Mouse (Mus musculus) hindbrain, embryonic 15.5 days (tissue): ENCODE results near the gene Olfr1264. TPM values are rescaled to one million over a fixed set of nuclear protein-coding genes. Genes with fewer than 3 reads are reported as not detected.

Experiments used
- ATAC-seq: fragments of 200-750 bp; cut with Nextera tagmentation; 2 replicates; pipeline ENCODE4 v1.8.0; 2017; ENCODE audit warnings: low read depth, moderate number of reproducible peaks, moderate TSS enrichment; ENCODE audit not compliant: low FRiP score
- H3K27ac ChIP-seq: fragments of 300-500 bp; sonication (generic); replicated peaks from 2 replicates; pipeline ENCODE4 v1.5.1; 2015; ENCODE audit warnings: mild to moderate bottlenecking, inconsistent platforms
- H3K27me3 ChIP-seq: fragments of 300-500 bp; sonication (generic); 2 replicates; pipeline ENCODE4 v1.6.1; 2015; ENCODE audit warnings: control low read depth, inconsistent platforms
- H3K36me3 ChIP-seq: fragments of 300-500 bp; sonication (generic); 2 replicates; pipeline ENCODE4 v1.6.1; 2015; ENCODE audit warnings: control low read depth, inconsistent platforms
- H3K4me1 ChIP-seq: fragments of 300-500 bp; sonication (generic); replicated peaks from 2 replicates; pipeline ENCODE4 v1.6.1; 2015; ENCODE audit warnings: control low read depth, inconsistent platforms
- H3K4me2 ChIP-seq: fragments of 300-500 bp; sonication (generic); 2 replicates; pipeline ENCODE4 v1.6.1; 2015; ENCODE audit warnings: moderate library complexity, mild to moderate bottlenecking, inconsistent platforms
- H3K4me3 ChIP-seq: fragments of 300-500 bp; sonication (generic); 2 replicates; pipeline ENCODE4 v1.5.1; 2015; ENCODE audit warnings: mild to moderate bottlenecking, inconsistent platforms
- H3K9ac ChIP-seq: fragments of 300-500 bp; sonication (generic); 2 replicates; pipeline ENCODE4 v1.6.1; 2015; ENCODE audit warnings: inconsistent platforms
- H3K9me3 ChIP-seq: fragments of 300-500 bp; sonication (generic); 2 replicates; pipeline ENCODE4 v1.6.1; 2016; ENCODE audit warnings: control low read depth, inconsistent platforms
- WGBS: fragments of 180-500 bp; shearing (Covaris S2); methylation state at CpG from one replicate; pipeline ENCODE4 v1.1.7; 2015; 5-methylcytosine and 5-hydroxymethylcytosine counted together
- polyA plus RNA-seq: library from polyadenylated mRNA; unstranded; fragments of >200 nt; fragmentation: Nextera tagmentation; extraction: Ambion mirVana; gene quantifications from 2 replicates; pipeline ENCODE4 v1.2.1, GENCODE M21; 2015

The Olfr1264 gene
- not detected in 2 replicates for polyA plus RNA-seq

DNA sequence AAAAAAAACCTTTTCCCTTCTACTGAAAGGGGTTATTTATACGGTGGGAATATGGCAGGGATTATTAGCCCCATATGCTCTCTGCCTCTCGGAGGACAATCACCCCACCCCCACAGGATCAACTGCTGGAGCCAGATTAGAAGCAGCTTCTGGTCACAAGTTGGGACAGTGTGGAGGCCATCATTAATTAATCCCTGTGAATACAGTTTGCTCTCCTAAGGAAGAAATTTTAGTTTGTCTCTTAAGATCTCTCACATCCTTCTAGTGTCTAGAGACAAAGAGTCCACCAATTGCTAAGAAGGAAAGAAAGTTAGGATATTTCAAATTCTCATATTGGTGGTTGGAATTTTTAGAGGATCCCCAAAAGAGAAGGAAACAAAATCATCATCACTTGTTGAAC is at the start of gene Olfr1264:
TSS of gene Olfr1264 (minus strand) at position 101 of the 400 bp plus-strand sequence.
- Histone ChIP-seq H3K4me1 (no peaks in the 10 kb centered on the region), H3K27me3 (no peaks in the 10 kb centered on the region), H3K9me3 (no peaks in the 10 kb centered on the region), H3K27ac (no peak within 1 kb of the TSS), H3K36me3 (no peaks in the 10 kb centered on the region), H3K4me2 (no peak within 1 kb of the TSS), H3K9ac (no peak within 1 kb of the TSS), H3K4me3 (no peak within 1 kb of the TSS)
- ATAC-seq: no peak
- WGBS: 86% methylated on average over 2 of the region's 2 CpGs

DNA sequence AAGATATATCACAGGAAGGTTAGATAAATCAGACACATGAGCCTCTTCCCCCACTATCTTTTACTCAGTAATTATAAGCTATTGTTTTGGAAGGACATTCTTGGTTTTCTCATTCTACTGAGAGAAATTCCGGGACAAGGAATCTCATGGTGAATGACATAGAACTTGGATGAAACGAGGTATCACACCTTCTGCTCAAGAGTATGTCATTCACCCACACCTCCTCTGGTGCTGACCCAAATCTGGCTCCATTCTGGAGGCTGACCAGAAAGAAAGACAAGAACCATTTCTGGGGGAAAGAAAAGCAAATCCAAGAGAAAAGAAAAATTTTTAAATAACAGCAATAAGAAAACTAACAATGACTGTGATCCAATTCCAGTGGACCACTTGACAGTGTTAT is 44.7 kb upstream of the Olfr1264 start:
- WGBS: 77% methylated on average over 2 of the region's 2 CpGs
- Histone ChIP-seq H3K27me3 (no peaks in the 10 kb centered on the region), H3K27ac (no peak overlapping the region), H3K36me3 (no peaks in the 10 kb centered on the region), H3K9ac (no peak overlapping the region), H3K4me1 (no peaks in the 10 kb centered on the region), H3K4me2 (no peak overlapping the region), H3K4me3 (no peak overlapping the region), H3K9me3 (no peaks in the 10 kb centered on the region)
- no peak for ATAC-seq

- no peaks in the 10 kb centered on the region for H3K27me3 ChIP-seq
- H3K27ac ChIP-seq: no peak within 1 kb of the TSS
- H3K36me3 ChIP-seq: no peaks in the 10 kb centered on the region
- H3K4me1 ChIP-seq: no peaks in the 10 kb centered on the region
- H3K9me3 ChIP-seq: no peaks in the 10 kb centered on the region
- ATAC-seq: no peak
- no peak within 1 kb of the TSS for H3K9ac ChIP-seq
- no peak within 1 kb of the TSS for H3K4me3 ChIP-seq
- H3K4me2 ChIP-seq: no peak within 1 kb of the TSS
Observed at GRCm38 (mm10) chr2:90063494-90063893, 38.1 kb upstream of the Olfr1264 start, which contains the start of gene Olfr140. Olfr140 (minus strand) TSS chr2:90063594.

DNA sequence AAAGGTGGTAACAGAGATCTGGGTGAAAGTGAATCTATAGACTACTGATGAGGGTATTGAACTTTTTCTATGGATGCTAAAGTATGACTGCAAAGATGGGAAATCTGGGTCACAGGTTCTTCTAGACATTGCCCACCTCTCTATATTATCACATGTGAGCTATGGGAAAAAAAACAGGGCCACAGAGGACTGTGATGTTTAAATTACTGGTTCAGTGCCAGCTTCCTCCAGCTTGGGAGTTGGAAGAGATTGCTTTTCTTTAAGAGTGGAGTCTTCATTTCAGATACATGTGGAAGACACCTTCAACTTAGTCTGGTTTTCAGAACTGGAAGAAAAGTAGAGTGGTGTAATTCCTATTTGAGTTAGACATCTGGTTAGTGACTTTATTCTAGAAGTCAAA is 9.7 kb upstream of the Olfr1264 start, which contains the start of gene Olfr1265:
TSS of gene Olfr1265 (plus strand) at position 301 of the 400 bp plus-strand sequence.
- H3K36me3 ChIP-seq: no peaks in the 10 kb centered on the region
- no peaks in the 10 kb centered on the region for H3K4me1 ChIP-seq
- H3K27me3 ChIP-seq: no peaks in the 10 kb centered on the region
- no peak within 1 kb of the TSS for H3K4me3 ChIP-seq
- H3K9ac ChIP-seq: no peak within 1 kb of the TSS
- no peak within 1 kb of the TSS for H3K4me2 ChIP-seq
- no peaks in the 10 kb centered on the region for H3K9me3 ChIP-seq
- no peak for ATAC-seq
- no peak within 1 kb of the TSS for H3K27ac ChIP-seq

DNA sequence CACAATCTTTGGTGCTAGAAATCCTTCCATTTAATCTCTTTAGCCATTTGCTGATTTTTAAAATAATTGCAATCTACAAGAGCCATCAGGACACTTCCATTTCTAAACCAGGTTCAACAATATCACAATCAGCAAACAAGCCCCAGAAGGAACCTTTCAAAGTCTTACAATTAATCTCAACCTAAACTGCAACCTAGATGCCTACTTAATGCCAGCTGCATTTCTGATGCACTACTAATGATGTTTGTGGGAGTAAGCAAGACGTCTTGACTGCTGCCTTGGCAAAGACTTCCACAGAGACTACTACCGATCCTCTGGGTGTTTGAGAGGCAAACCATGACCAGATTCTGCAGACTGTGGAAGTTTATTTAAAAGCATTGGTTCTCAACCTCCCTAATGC is 13.5 kb downstream of the Olfr1264 start, which contains the start of gene Olfr1263:
TSS of gene Olfr1263 (plus strand) at position 301 of the 400 bp plus-strand sequence.
- H3K36me3 ChIP-seq: no peaks in the 10 kb centered on the region
- no peak within 1 kb of the TSS for H3K4me3 ChIP-seq
- no peak within 1 kb of the TSS for H3K27ac ChIP-seq
- H3K4me2 ChIP-seq: no peak within 1 kb of the TSS
- no peaks in the 10 kb centered on the region for H3K4me1 ChIP-seq
- no peaks in the 10 kb centered on the region for H3K9me3 ChIP-seq
- WGBS: 83% methylated on average over 2 of the region's 2 CpGs
- H3K9ac ChIP-seq: no peak within 1 kb of the TSS
- no peak for ATAC-seq
- no peaks in the 10 kb centered on the region for H3K27me3 ChIP-seq

- Histone ChIP-seq H3K4me2 (no peak within 1 kb of the TSS), H3K4me3 (no peak within 1 kb of the TSS), H3K9ac (no peak within 1 kb of the TSS), H3K9me3 (no peaks in the 10 kb centered on the region), H3K4me1 (no peaks in the 10 kb centered on the region), H3K27me3 (no peaks in the 10 kb centered on the region), H3K36me3 (no peaks in the 10 kb centered on the region), H3K27ac (no peak within 1 kb of the TSS)
- ATAC-seq: no peak
Observed at GRCm38 (mm10) chr2:89999845-90000244, 25.5 kb downstream of the Olfr1264 start, which contains the start of gene Olfr1262. Olfr1262 (plus strand) TSS chr2:90000145.

DNA sequence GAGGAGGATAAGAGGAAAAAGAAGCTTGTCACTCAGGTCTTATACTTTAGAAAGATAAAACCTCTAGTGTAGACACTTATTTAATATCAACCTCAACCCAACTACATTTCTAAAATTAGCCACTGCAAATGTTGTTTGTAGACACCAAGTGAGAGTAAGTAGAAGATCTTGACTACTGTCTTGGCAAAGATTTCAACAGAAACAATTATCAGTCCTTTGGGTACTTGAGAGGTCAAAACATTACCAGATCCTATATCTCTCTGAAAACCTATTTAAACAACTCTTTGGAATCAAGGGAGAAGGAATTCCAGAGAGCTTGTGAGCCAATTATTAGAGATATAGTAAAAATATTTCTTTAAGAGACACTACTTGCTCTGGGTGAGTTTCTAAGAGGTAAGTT is 34.5 kb downstream of the Olfr1264 start, which contains the start of gene Olfr1261:
TSS of gene Olfr1261 (plus strand) at position 301 of the 400 bp plus-strand sequence.
- Histone ChIP-seq H3K4me2 (no peak within 1 kb of the TSS), H3K9me3 (no peaks in the 10 kb centered on the region), H3K36me3 (no peaks in the 10 kb centered on the region), H3K4me1 (no peaks in the 10 kb centered on the region), H3K4me3 (no peak within 1 kb of the TSS), H3K27me3 (no peaks in the 10 kb centered on the region), H3K9ac (no peak within 1 kb of the TSS), H3K27ac (no peak within 1 kb of the TSS)
- ATAC-seq: no peak

DNA sequence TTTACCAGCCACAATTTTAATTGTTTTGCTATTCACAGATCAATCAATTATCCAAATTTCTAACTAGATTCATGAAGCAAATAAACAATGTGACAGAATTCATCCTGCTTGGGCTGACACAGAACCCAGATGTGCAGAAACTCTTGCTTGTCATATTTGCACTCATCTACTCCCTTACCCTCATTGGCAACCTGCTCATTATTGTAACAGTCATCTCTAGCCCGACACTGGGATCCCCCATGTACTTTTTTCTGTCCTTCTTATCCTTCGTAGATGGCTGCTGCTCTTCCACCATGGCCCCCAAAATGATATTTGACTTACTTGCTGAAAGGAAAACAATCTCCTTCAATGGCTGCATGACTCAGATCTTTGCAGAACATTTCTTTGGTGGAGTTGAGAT is 47.7 kb downstream of the Olfr1264 start:
- 89% methylated on average over 2 of the region's 2 CpGs for WGBS

GRCm38 (mm10) chr2:89974184-89974583 is 51.2 kb downstream of the Olfr1264 start, which contains the start of gene Olfr1260:
Olfr1260 (plus strand) TSS chr2:89974340.
- Histone ChIP-seq H3K36me3 (no peaks in the 10 kb centered on the region), H3K4me1 (no peaks in the 10 kb centered on the region), H3K27ac (no peak within 1 kb of the TSS), H3K9me3 (no peaks in the 10 kb centered on the region), H3K4me2 (no peak within 1 kb of the TSS), H3K4me3 (no peak within 1 kb of the TSS), H3K27me3 (no peaks in the 10 kb centered on the region), H3K9ac (no peak within 1 kb of the TSS)
- no peak for ATAC-seq
- 60% methylated on average over 2 of the region's 2 CpGs for WGBS

More for the DNA sequence above, 47.7 kb downstream of the Olfr1264 start:
- Histone ChIP-seq H3K4me1 (no peaks in the 10 kb centered on the region), H3K9me3 (no peaks in the 10 kb centered on the region), H3K36me3 (no peaks in the 10 kb centered on the region), H3K27me3 (no peaks in the 10 kb centered on the region), H3K4me3 (no peak overlapping the region), H3K4me2 (no peak overlapping the region), H3K27ac (no peak overlapping the region), H3K9ac (no peak overlapping the region)
- ATAC-seq: no peak

Other genes with a start within 250 kb of the Olfr1264 start
- not detected in 2 replicates for gene Olfr1254, start 232.0 kb downstream of the Olfr1264 start, polyA plus RNA-seq
- not detected in 2 replicates for gene Olfr1255, start 213.5 kb downstream of the Olfr1264 start, polyA plus RNA-seq
- gene Olfr1256, start 184.0 kb downstream of the Olfr1264 start, polyA plus RNA-seq: not detected in 2 replicates
- 0.12 TPM in 1 of 2 replicates, not detected in the other for gene Olfr48, start 177.4 kb downstream of the Olfr1264 start, polyA plus RNA-seq
- not detected in 2 replicates for gene Olfr1257, start 147.1 kb downstream of the Olfr1264 start, polyA plus RNA-seq
- not detected in 2 replicates for gene Olfr1258, start 98.3 kb downstream of the Olfr1264 start, polyA plus RNA-seq
- gene Olfr1259, start 76.9 kb downstream of the Olfr1264 start, polyA plus RNA-seq: not detected in 2 replicates
- gene Olfr1260, start 51.2 kb downstream of the Olfr1264 start, polyA plus RNA-seq: not detected in 2 replicates
- not detected in 2 replicates for gene Olfr1261, start 34.4 kb downstream of the Olfr1264 start, polyA plus RNA-seq
- not detected in 2 replicates for gene Olfr1262, start 25.4 kb downstream of the Olfr1264 start, polyA plus RNA-seq
- gene Olfr1263, start 13.4 kb downstream of the Olfr1264 start, polyA plus RNA-seq: not detected in 2 replicates
- not detected in 2 replicates for gene Olfr1265, start 9.8 kb upstream of the Olfr1264 start, polyA plus RNA-seq
- not detected in 2 replicates for gene Olfr140, start 38.0 kb upstream of the Olfr1264 start, polyA plus RNA-seq
- gene Olfr1269, start 95.8 kb upstream of the Olfr1264 start, polyA plus RNA-seq: not detected in 2 replicates
- not detected in 2 replicates for gene Olfr32, start 116.7 kb upstream of the Olfr1264 start, polyA plus RNA-seq
- gene Olfr1270, start 127.5 kb upstream of the Olfr1264 start, polyA plus RNA-seq: not detected in 2 replicates
- gene Olfr1506, start 198.9 kb upstream of the Olfr1264 start, polyA plus RNA-seq: not detected in 2 replicates
- not detected in 2 replicates for gene Olfr142, start 232.0 kb upstream of the Olfr1264 start, polyA plus RNA-seq
- not detected in 2 replicates for gene Olfr1271, start 245.5 kb upstream of the Olfr1264 start, polyA plus RNA-seq